Mouse (Mus musculus): ENCODE measurements around the gene Glrb. TPM values are rescaled to one million over a fixed set of nuclear protein-coding genes. Genes with fewer than 3 reads are reported as not detected.

Glrb gene
- polyA plus RNA-seq, 1 experiment from 2014 or later: 3.0 TPM

DNA sequence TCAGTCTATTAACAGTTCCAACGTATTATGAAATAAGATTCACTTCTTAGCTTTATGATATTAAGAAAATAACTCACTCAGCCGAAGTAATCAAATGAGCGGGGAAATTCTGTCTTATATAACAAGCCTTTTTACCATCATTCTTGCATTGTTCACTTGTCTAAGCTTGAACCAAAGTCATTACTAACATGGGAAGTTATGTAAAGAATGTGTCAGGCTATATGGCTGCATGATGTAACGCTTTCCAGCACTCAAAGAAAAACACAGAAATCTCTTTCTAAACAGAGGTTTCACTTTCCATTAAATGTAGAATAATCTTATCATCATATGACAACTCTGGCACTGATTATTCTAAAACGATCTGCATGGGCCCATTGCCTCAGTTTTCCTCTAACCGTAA lies 29.9 kb downstream of the Glrb start:
- no peak for ATAC-seq (ENCODE audit: low read depth)
- no peak overlapping the region for H3K27ac ChIP-seq (ENCODE audit: low read length)
- WGBS: 37% methylated on average over 6 of the region's 6 CpGs

DNA sequence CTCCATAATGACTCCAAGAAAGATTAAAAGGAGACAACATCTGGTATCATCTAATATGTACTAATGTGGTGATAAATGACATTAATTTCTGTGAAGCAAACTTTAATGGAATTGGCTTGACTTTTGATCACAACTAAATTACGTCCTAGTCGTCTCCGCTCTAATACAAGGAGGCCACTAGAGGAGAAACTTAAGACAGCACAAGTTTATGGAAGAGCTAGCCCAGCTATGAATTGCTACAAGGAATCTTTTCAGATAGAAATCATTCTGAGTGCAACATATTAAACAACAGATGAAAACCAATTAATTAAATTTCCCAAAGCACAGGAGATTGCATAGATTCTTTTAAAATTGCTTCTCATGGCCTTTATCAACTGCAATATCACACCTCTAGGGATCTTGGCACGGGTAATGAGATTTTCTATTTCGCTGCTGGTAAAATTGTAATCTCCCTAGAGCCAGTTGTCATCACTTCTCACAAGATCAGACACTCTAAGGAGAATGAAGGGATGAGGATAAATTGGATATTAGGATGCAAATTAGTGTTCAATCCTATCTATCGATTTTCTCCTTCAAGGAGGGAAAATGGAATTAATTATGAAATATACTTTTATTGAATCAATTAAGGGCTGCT lies 32.7 kb downstream of the Glrb start:
- Histone ChIP-seq H3K4me2 (ENCODE audit: low read depth, low read length) (no peak overlapping the region), H3K4me1 (replicated peaks; ENCODE audit: control insufficient read depth, insufficient read depth, low read length) (no peaks in the 10 kb centered on the region), H3K36me3 (ENCODE audit: control insufficient read depth, insufficient read depth, low read length) (no peaks in the 10 kb centered on the region), H3K9me3 (ENCODE audit: control insufficient read depth, low read length) (no peaks in the 10 kb centered on the region), H3K9ac (ENCODE audit: low read length) (no peak overlapping the region), H3K27me3 (ENCODE audit: control insufficient read depth, insufficient read depth, low read depth, low read length) (no peaks in the 10 kb centered on the region), H3K27ac (ENCODE audit: low read length) (no peak overlapping the region), H3K4me3 (ENCODE audit: low read length) (no peak overlapping the region)
- no peak for ATAC-seq (ENCODE audit: low read depth)
- WGBS: 85% methylated on average over 6 of the region's 6 CpGs

More for the DNA sequence above, 29.9 kb downstream of the Glrb start:
- H3K9me3 ChIP-seq (ENCODE audit: control insufficient read depth, low read length): no peaks in the 10 kb centered on the region
- H3K4me1 ChIP-seq (replicated peaks; ENCODE audit: control insufficient read depth, insufficient read depth, low read length): no peaks in the 10 kb centered on the region
- H3K4me2 ChIP-seq (ENCODE audit: low read depth, low read length): no peak overlapping the region
- no peak overlapping the region for H3K4me3 ChIP-seq (ENCODE audit: low read length)
- H3K36me3 ChIP-seq (ENCODE audit: control insufficient read depth, insufficient read depth, low read length): no peaks in the 10 kb centered on the region
- no peak overlapping the region for H3K9ac ChIP-seq (ENCODE audit: low read length)
- no peaks in the 10 kb centered on the region for H3K27me3 ChIP-seq (ENCODE audit: control insufficient read depth, insufficient read depth, low read depth, low read length)

DNA sequence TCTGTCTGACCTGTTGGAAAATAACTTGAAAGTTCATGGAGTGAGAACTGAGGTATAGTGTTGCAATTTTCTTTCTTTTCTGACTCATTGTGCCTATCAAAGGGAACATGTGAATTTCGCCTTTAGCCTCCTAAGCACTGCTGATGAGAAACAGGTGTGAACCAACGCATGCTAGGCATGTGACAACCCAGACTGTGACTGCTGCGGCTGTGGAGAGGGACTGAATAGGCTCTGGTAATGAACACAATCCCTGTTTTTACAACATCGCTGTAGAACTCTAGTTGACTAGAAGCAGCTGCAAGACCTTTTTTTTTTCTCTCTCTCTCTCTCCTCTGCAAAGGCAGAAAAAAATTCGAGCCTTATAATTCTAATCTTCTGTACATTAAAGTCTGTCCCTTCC lies 34.9 kb downstream of the Glrb start:
- H3K4me2 ChIP-seq (ENCODE audit: low read depth, low read length): no peak overlapping the region
- no peaks in the 10 kb centered on the region for H3K9me3 ChIP-seq (ENCODE audit: control insufficient read depth, low read length)
- no peaks in the 10 kb centered on the region for H3K27me3 ChIP-seq (ENCODE audit: control insufficient read depth, insufficient read depth, low read depth, low read length)
- no peak overlapping the region for H3K27ac ChIP-seq (ENCODE audit: low read length)
- no peak overlapping the region for H3K9ac ChIP-seq (ENCODE audit: low read length)
- no peak overlapping the region for H3K4me3 ChIP-seq (ENCODE audit: low read length)
- H3K36me3 ChIP-seq (ENCODE audit: control insufficient read depth, insufficient read depth, low read length): no peaks in the 10 kb centered on the region
- ATAC-seq (ENCODE audit: low read depth): no peak
- H3K4me1 ChIP-seq (replicated peaks; ENCODE audit: control insufficient read depth, insufficient read depth, low read length): no peaks in the 10 kb centered on the region
- 44% methylated on average over 5 of the region's 5 CpGs for WGBS

DNA sequence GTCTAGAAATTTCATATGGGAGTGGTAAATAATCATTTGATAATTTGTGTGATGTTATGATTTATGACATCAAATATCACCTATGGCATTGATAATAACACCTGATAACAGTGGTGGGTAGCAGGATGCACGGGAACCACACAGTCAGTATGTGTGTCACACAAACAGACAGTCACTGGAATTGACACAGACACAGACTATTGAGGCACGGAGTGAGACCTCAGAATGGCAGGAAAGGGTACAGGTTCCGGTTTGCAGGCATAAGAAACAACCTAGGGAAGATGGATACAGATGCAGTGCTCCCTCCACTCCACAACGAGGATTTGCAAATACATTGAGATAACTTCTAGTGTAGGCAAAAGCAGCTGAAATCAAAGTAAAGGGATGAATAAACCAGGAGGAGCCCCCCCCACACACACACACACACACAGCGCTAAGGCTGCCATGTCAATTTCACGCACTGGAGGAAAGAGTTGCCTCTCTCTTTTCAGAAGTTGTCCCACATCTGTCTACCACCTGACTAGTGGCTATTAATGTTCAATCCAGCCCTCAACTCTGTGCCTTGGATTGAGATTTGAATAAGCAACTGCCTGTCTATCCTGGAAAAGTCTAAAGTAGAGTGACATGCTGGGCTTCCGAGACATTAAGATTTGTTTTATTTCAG lies 38.6 kb downstream of the Glrb start:
- no peak overlapping the region for H3K4me2 ChIP-seq (ENCODE audit: low read depth, low read length)
- H3K9ac ChIP-seq (ENCODE audit: low read length): no peak overlapping the region
- no peaks in the 10 kb centered on the region for H3K9me3 ChIP-seq (ENCODE audit: control insufficient read depth, low read length)
- no peaks in the 10 kb centered on the region for H3K4me1 ChIP-seq (replicated peaks; ENCODE audit: control insufficient read depth, insufficient read depth, low read length)
- ATAC-seq (ENCODE audit: low read depth): no peak
- H3K27ac ChIP-seq (ENCODE audit: low read length): no peak overlapping the region
- 80% methylated on average over 7 of the region's 7 CpGs for WGBS
- no peaks in the 10 kb centered on the region for H3K36me3 ChIP-seq (ENCODE audit: control insufficient read depth, insufficient read depth, low read length)
- no peak overlapping the region for H3K4me3 ChIP-seq (ENCODE audit: low read length)
- no peaks in the 10 kb centered on the region for H3K27me3 ChIP-seq (ENCODE audit: control insufficient read depth, insufficient read depth, low read depth, low read length)

DNA sequence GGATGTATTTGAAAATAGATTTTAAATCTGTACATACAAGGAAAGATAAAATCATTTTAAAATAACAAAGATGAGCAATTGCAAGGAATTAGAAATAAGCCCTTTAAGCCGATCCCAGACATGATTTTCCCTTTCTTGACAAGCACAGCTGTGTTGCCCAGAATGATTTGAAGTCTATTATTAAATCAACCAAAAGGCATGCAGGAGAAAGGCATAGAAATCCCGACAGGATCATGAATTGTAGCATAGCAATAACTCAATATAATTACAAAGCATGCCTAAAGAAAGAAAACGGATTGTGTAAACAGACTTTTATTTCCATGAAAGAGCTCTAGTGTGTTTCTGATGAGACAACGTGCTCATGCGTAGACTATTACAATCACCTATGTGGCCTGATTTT lies 39.4 kb downstream of the Glrb start:
- Histone ChIP-seq H3K27me3 (ENCODE audit: control insufficient read depth, insufficient read depth, low read depth, low read length) (no peaks in the 10 kb centered on the region), H3K4me2 (ENCODE audit: low read depth, low read length) (no peak overlapping the region), H3K9ac (ENCODE audit: low read length) (no peak overlapping the region), H3K27ac (ENCODE audit: low read length) (no peak overlapping the region), H3K9me3 (ENCODE audit: control insufficient read depth, low read length) (no peaks in the 10 kb centered on the region), H3K4me3 (ENCODE audit: low read length) (no peak overlapping the region), H3K36me3 (ENCODE audit: control insufficient read depth, insufficient read depth, low read length) (no peaks in the 10 kb centered on the region), H3K4me1 (replicated peaks; ENCODE audit: control insufficient read depth, insufficient read depth, low read length) (no peaks in the 10 kb centered on the region)
- ATAC-seq (ENCODE audit: low read depth): no peak
- WGBS: 71% methylated on average over 5 of the region's 5 CpGs

DNA sequence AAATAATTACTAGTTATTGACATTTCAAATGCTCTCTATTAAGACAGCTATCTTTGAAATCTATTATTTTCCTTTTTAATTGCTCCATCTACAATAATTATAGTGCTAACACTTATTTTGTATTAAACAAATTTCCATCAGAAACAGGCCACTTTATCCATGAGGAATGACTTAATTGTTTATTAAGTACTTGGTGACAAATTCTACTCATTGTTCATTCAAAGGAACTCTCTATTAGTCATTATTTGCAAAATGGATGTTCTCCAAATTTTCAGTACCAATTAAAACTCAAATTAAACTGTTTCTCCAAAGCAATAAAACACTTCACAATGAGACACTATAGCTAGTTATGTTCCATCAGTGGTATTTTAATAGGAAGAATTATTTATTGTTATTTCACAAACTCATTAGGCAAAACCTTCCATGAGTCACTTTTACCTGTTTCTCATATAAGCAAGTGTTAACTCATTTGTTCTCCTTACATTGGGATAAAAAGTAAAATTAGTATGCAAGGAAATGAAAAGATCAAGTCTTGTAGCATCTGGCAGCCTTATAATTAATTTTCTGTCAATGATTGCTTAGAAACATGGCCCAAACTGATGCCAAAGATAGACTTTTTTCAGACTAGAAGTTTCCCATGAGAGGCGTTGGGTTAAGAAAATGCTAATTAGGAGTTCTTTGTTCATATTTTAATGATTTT lies 41.8 kb downstream of the Glrb start:
- Histone ChIP-seq H3K27me3 (ENCODE audit: control insufficient read depth, insufficient read depth, low read depth, low read length) (no peaks in the 10 kb centered on the region), H3K9ac (ENCODE audit: low read length) (no peak overlapping the region), H3K4me2 (ENCODE audit: low read depth, low read length) (no peak overlapping the region), H3K27ac (ENCODE audit: low read length) (no peak overlapping the region), H3K9me3 (ENCODE audit: control insufficient read depth, low read length) (no peaks in the 10 kb centered on the region), H3K4me1 (replicated peaks; ENCODE audit: control insufficient read depth, insufficient read depth, low read length) (no peaks in the 10 kb centered on the region), H3K36me3 (ENCODE audit: control insufficient read depth, insufficient read depth, low read length) (no peaks in the 10 kb centered on the region), H3K4me3 (ENCODE audit: low read length) (no peak overlapping the region)
- WGBS: 90% methylated on average over 1 of the region's 1 CpGs
- no peak for ATAC-seq (ENCODE audit: low read depth)

DNA sequence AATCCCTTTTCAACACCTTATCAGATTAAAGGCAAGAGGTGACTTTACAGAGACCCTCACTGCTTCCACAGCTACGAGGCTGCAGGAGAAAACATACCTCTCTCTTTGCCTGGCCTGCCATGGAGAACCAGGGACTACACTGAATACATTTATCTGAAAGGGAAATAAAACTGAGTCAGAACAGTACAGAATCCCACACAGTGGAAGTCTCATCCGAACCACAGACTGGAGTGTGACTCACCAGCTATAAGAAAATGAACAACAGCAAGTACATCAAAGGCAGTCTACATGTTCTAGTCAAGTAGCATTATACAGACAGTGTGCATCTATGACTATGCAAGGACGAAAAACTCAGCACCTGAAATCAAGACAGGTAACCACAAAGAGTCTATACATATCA lies 46.1 kb downstream of the Glrb start:
- Histone ChIP-seq H3K27ac (ENCODE audit: low read length) (no peak overlapping the region), H3K4me2 (ENCODE audit: low read depth, low read length) (no peak overlapping the region), H3K36me3 (ENCODE audit: control insufficient read depth, insufficient read depth, low read length) (no peaks in the 10 kb centered on the region), H3K9ac (ENCODE audit: low read length) (no peak overlapping the region), H3K9me3 (ENCODE audit: control insufficient read depth, low read length) (no peaks in the 10 kb centered on the region), H3K27me3 (ENCODE audit: control insufficient read depth, insufficient read depth, low read depth, low read length) (no peaks in the 10 kb centered on the region), H3K4me1 (replicated peaks; ENCODE audit: control insufficient read depth, insufficient read depth, low read length) (no peaks in the 10 kb centered on the region), H3K4me3 (ENCODE audit: low read length) (no peak overlapping the region)
- 69% methylated on average over 3 of the region's 3 CpGs for WGBS
- ATAC-seq (ENCODE audit: low read depth): no peak

DNA sequence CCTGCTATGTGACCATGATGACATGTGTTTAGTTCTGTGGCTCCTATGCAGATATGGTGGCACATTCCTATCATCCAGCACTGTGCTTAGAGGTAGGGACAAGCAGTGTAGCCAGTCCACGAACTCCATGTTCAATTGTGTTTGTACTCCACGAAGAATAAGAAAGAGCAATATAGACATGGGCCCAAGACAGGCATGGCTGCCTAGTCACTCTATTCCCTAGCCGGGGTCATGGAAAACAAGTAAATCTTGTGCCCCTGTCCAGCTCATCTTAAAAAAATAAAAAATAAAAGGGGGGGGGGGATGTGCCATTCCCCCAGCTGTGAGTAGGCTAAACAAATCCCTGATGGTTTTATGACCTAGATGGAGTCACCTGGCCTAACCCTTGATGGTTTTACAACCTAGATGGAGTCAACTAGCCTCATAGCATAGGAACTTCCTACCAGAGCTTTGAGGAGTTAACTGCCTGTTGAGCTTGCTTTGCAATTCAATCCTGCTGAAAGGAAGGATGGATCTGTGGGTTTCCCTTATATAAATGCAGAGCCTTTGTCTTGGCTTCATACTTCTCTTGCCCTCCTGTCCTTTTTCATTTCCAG lies 60.5 kb downstream of the Glrb start:
- H3K4me1 ChIP-seq (replicated peaks; ENCODE audit: control insufficient read depth, insufficient read depth, low read length): no peaks in the 10 kb centered on the region
- H3K9me3 ChIP-seq (ENCODE audit: control insufficient read depth, low read length): no peaks in the 10 kb centered on the region

DNA sequence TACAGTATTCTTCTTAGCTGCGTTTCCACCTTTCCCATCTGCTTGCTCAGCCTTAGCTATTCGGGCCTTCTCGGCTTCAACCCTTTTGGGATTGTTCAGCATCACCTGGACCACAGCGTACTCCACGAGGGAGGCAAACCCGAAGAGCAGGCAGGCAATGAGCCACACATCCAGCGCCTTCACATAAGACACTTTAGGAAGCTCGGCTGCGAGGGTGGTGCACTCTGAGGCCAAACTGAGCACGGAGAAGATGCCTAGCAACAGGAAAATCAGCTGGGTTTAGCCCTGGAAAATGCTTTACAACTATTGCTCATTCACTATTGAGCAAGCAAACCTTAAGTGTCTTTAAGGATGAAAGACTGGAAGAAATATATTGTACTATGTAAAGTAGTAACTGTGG lies 62.5 kb downstream of the Glrb start:
- H3K4me3 ChIP-seq (ENCODE audit: low read length): no peak overlapping the region
- no peak overlapping the region for H3K4me2 ChIP-seq (ENCODE audit: low read depth, low read length)
- ATAC-seq (ENCODE audit: low read depth): no peak
- no peaks in the 10 kb centered on the region for H3K9me3 ChIP-seq (ENCODE audit: control insufficient read depth, low read length)
- H3K27ac ChIP-seq (ENCODE audit: low read length): no peak overlapping the region
- no peaks in the 10 kb centered on the region for H3K27me3 ChIP-seq (ENCODE audit: control insufficient read depth, insufficient read depth, low read depth, low read length)
- H3K36me3 ChIP-seq (ENCODE audit: control insufficient read depth, insufficient read depth, low read length): no peaks in the 10 kb centered on the region
- no peak overlapping the region for H3K9ac ChIP-seq (ENCODE audit: low read length)
- WGBS: 74% methylated on average over 10 of the region's 10 CpGs
- H3K4me1 ChIP-seq (replicated peaks; ENCODE audit: control insufficient read depth, insufficient read depth, low read length): no peaks in the 10 kb centered on the region

More for the DNA sequence above, 60.5 kb downstream of the Glrb start:
- H3K4me3 ChIP-seq (ENCODE audit: low read length): no peak overlapping the region
- ATAC-seq (ENCODE audit: low read depth): no peak
- H3K4me2 ChIP-seq (ENCODE audit: low read depth, low read length): no peak overlapping the region
- WGBS: 76% methylated on average over 3 of the region's 3 CpGs
- H3K9ac ChIP-seq (ENCODE audit: low read length): no peak overlapping the region
- no peaks in the 10 kb centered on the region for H3K27me3 ChIP-seq (ENCODE audit: control insufficient read depth, insufficient read depth, low read depth, low read length)
- H3K27ac ChIP-seq (ENCODE audit: low read length): no peak overlapping the region
- no peaks in the 10 kb centered on the region for H3K36me3 ChIP-seq (ENCODE audit: control insufficient read depth, insufficient read depth, low read length)

Data from lung, embryonic 16.5 days (tissue).